Mouse (Mus musculus) layer of hippocampus, adult 18-20 months (tissue): ENCODE results near the gene Gm6169. TPM values are rescaled to one million over a fixed set of nuclear protein-coding genes. Genes with fewer than 3 reads are reported as not detected.
"Not testable (repeated sequence)": the region's sequence is repeated elsewhere in the genome, so short reads cannot be mapped to it uniquely, and the experiment has no call there.

ENCODE experiments used
- DNase-seq, 2 experiments: peaks; one replicate each; pipeline ENCODE4 v3.0.0; 2022; ENCODE audit warnings: low spot score in 2 of 2
- long read RNA-seq: library from polyadenylated mRNA; stranded (forward); transcript quantifications from one replicate; pipeline ENCODE4 v2.0.0, GENCODE M21; 2021
- total RNA-seq, 2 experiments: library from RNA; stranded (reverse); gene quantifications; 2 replicates each; pipeline ENCODE4 v1.2.3; 2021

The Gm6169 gene
- total RNA-seq, result 1 to 10 TPM in 1 of 2 experiments, not detected in 1; 2.5 TPM
- long read RNA-seq, result 0 reads

GRCm38 (mm10) chr13:97099187-97099852, at the start of gene Gm6169:
TSS of gene Gm6169 (minus strand) at chr13:97099237.
- peak; percentile 22 to 83 for DNase-seq

GRCm38 (mm10) chr13:97145834-97146233, 46.8 kb upstream of the Gm6169 start:
- peak in 1 of 2 experiments; percentile 29 for DNase-seq

GRCm38 (mm10) chr13:97142321-97142720, 43.3 kb upstream of the Gm6169 start:
- no peak for DNase-seq

GRCm38 (mm10) chr13:97138404-97138931, 39.4 kb upstream of the Gm6169 start:
- DNase-seq, result not testable (repeated sequence)

- peak; percentile 91 to 95 for DNase-seq
Observed at GRCm38 (mm10) chr13:97137466-97138400, 38.7 kb upstream of the Gm6169 start, which contains the start of the genes Gfm2 and Nsa2. TSS of gene Gfm2 (plus strand) at chr13:97137937. TSS of gene Nsa2 (minus strand) at chr13:97137937.

- not testable (repeated sequence) for DNase-seq
Observed at GRCm38 (mm10) chr13:97130413-97130812, 31.4 kb upstream of the Gm6169 start.

GRCm38 (mm10) chr13:97129654-97130053, 30.6 kb upstream of the Gm6169 start:
- not testable (repeated sequence) for DNase-seq

- no peak for DNase-seq
Observed at GRCm38 (mm10) chr13:97121341-97121740, 22.3 kb upstream of the Gm6169 start.

- DNase-seq, result no peak
Observed at GRCm38 (mm10) chr13:97109046-97109445, 10.0 kb upstream of the Gm6169 start.

- not testable (repeated sequence) for DNase-seq
Observed at GRCm38 (mm10) chr13:97107721-97108120, 8.7 kb upstream of the Gm6169 start.

- DNase-seq, result peak; percentile 25 to 57
Observed at GRCm38 (mm10) chr13:97104996-97105395, 6.0 kb upstream of the Gm6169 start.

GRCm38 (mm10) chr13:97095726-97096125, 3.3 kb downstream of the Gm6169 start:
- peak in 1 of 2 experiments; percentile 27 for DNase-seq

GRCm38 (mm10) chr13:97088183-97088582, 10.9 kb downstream of the Gm6169 start:
- no peak for DNase-seq

GRCm38 (mm10) chr13:97087421-97087820, 11.6 kb downstream of the Gm6169 start:
- DNase-seq, result no peak

GRCm38 (mm10) chr13:97086316-97086715, 12.7 kb downstream of the Gm6169 start:
- DNase-seq, result no peak

- no peak for DNase-seq
Observed at GRCm38 (mm10) chr13:97082432-97082831, 16.6 kb downstream of the Gm6169 start.

- no peak for DNase-seq
Observed at GRCm38 (mm10) chr13:97080615-97081014, 18.4 kb downstream of the Gm6169 start.

- DNase-seq, result no peak
Observed at GRCm38 (mm10) chr13:97080201-97080600, 18.8 kb downstream of the Gm6169 start.

GRCm38 (mm10) chr13:97077556-97077955, 21.5 kb downstream of the Gm6169 start:
- DNase-seq, result no peak

- no peak for DNase-seq
Observed at GRCm38 (mm10) chr13:97073497-97073896, 25.5 kb downstream of the Gm6169 start.

GRCm38 (mm10) chr13:97071626-97072241, 27.3 kb downstream of the Gm6169 start:
- DNase-seq, result peak; percentile 22 to 53
